Mouse (Mus musculus) cerebellum, adult 9-11 months (tissue): ENCODE measurements around the gene Cypt12.

Source experiments
- DNase-seq: peaks from one replicate; pipeline ENCODE4 v3.0.0; 2022

Cypt12 gene

GRCm38 (mm10) chr3:17948299-17948698 lies at the start of gene Cypt12:
TSS of gene Cypt12 (plus strand) at chr3:17948410.
- no peak for DNase-seq

- DNase-seq, result no peak
Observed at GRCm38 (mm10) chr3:17913796-17914195, 34.4 kb upstream of the Cypt12 start.

- no peak for DNase-seq
Observed at GRCm38 (mm10) chr3:17940206-17940605, 8.0 kb upstream of the Cypt12 start.
